ENCODE assay signal across 8 mouse cellular contexts in genomic region chr5:23922516-23923291, GRCm38 (mm10).
DNase-seq lines count a peak whose midpoint lies in the region; ATAC-seq and TF ChIP-seq lines count a peak whose summit lies in the region.
"Had no signal": no experiment of that assay in that cellular context is flagged by ENCODE, and none has a peak within 500 bp of the region (broad histone marks: within the 10 kb centered on the region; RNA-seq: fewer than 3 reads in every experiment).

No protein-coding gene starts in this region.

- H3K36me3 ChIP-seq in lung, postnatal 0 days (ENCODE audit: insufficient read depth, low read length): no peaks in the 10 kb centered on the region
- H3K36me3 ChIP-seq in heart, embryonic 12.5 days: no peaks in the 10 kb centered on the region
- no peaks in the 10 kb centered on the region for H3K36me3 ChIP-seq in liver, postnatal 0 days (replicated peaks; ENCODE audit: insufficient read depth, low read length)

- peak; percentile 8 for DNase-seq in lung, postnatal 0 days (ENCODE audit: low spot score)
- no peak for DNase-seq in lung, postnatal 14 days
- DNase-seq in liver, postnatal 0 days: peak; percentile 71
- DNase-seq in natural killer cell, adult 2 months (ENCODE audit: low spot score in 2 of 2): no peak
- DNase-seq in frontal cortex, postnatal 14 days (ENCODE audit: low spot score in 2 of 2): no peak
- no peak for DNase-seq in thymus, postnatal 14 days

- 59% methylated on average over 12 of the region's 12 CpGs for WGBS in lung, postnatal 0 days
- 35% methylated on average over 12 of the region's 12 CpGs for WGBS in heart, embryonic 12.5 days
- WGBS in liver, postnatal 0 days (ENCODE audit: insufficient replicate concordance): 48% methylated on average over 12 of the region's 12 CpGs

- H3K4me2 ChIP-seq in lung, postnatal 0 days (replicated peaks; ENCODE audit: low read depth, low read length): no peak overlapping the region
- peak overlapping the region; percentile 53 for H3K4me2 ChIP-seq in heart, embryonic 12.5 days
- H3K4me2 ChIP-seq in liver, postnatal 0 days (ENCODE audit: low read depth, low read length): peak overlapping the region; percentile 44

- no peak for TF ChIP-seq CTCF in lung, postnatal 0 days (IDR thresholded peaks at IDR 0.05)
- no peak for TF ChIP-seq CTCF in liver, postnatal 0 days (IDR thresholded peaks at IDR 0.05; ENCODE audit: low read depth)

- no peaks in the 10 kb centered on the region for H3K9me3 ChIP-seq in lung, postnatal 0 days (ENCODE audit: low read length)
- H3K9me3 ChIP-seq in heart, embryonic 12.5 days (replicated peaks): no peaks in the 10 kb centered on the region
- no peaks in the 10 kb centered on the region for H3K9me3 ChIP-seq in liver, postnatal 0 days (ENCODE audit: low read length)

- H3K4me1 ChIP-seq in lung, postnatal 0 days (ENCODE audit: insufficient read depth, low read depth, low read length): 0 out of 2 replicates have a peak, but pooled peaks cover 4% of the 10 kb centered on the region
- H3K4me1 ChIP-seq in heart, embryonic 12.5 days (replicated peaks): peaks cover 33% of the 10 kb centered on the region
- H3K4me1 ChIP-seq in liver, postnatal 0 days (ENCODE audit: insufficient read depth): peaks cover 21% of the 10 kb centered on the region

- TF ChIP-seq EP300 in lung, postnatal 0 days (IDR thresholded peaks at IDR 0.05): no peak
- peak; percentile 100 for TF ChIP-seq EP300 in liver, postnatal 0 days (IDR thresholded peaks at IDR 0.05; ENCODE audit: low read depth)

- no peak overlapping the region for H3K27ac ChIP-seq in lung, postnatal 0 days (ENCODE audit: low read length)
- peak overlapping the region; percentile 90 for H3K27ac ChIP-seq in heart, embryonic 12.5 days (ENCODE audit: poor library complexity, severe bottlenecking)
- H3K27ac ChIP-seq in liver, postnatal 0 days (ENCODE audit: low read depth): peak overlapping the region; percentile 99
- H3K27ac ChIP-seq: layer of hippocampus, adult 2 months had no signal

- no peak overlapping the region for H3K4me3 ChIP-seq in lung, postnatal 0 days (ENCODE audit: low read depth, low read length)
- peak overlapping the region; percentile 4; the same call in 1 of the 2 replicates for H3K4me3 ChIP-seq in heart, embryonic 12.5 days
- peak overlapping the region; percentile 38 for H3K4me3 ChIP-seq in liver, postnatal 0 days (ENCODE audit: low read depth, low read length)
- H3K4me3 ChIP-seq: layer of hippocampus, adult 2 months had no signal

- no peaks in the 10 kb centered on the region for H3K27me3 ChIP-seq in lung, postnatal 0 days (replicated peaks; ENCODE audit: insufficient read depth, low read length)
- H3K27me3 ChIP-seq in heart, embryonic 12.5 days (replicated peaks): no peaks in the 10 kb centered on the region
- H3K27me3 ChIP-seq in liver, postnatal 0 days (ENCODE audit: insufficient read depth, low read length): no peaks in the 10 kb centered on the region

- H3K9ac ChIP-seq in lung, postnatal 0 days (replicated peaks; ENCODE audit: low read depth): no peak overlapping the region
- H3K9ac ChIP-seq in heart, embryonic 12.5 days: 0 out of 2 replicates have a peak overlapping the region, but pooled peaks have one; percentile 39
- peak overlapping the region; percentile 71 for H3K9ac ChIP-seq in liver, postnatal 0 days (replicated peaks)

- peak; percentile 66 for ATAC-seq in lung, postnatal 0 days
- peak; percentile 93 for ATAC-seq in heart, embryonic 12.5 days (ENCODE audit: insufficient number of reproducible peaks, low FRiP score)
- peak; percentile 91 for ATAC-seq in liver, postnatal 0 days

Comparison
In these comparisons a context has a peak if more than half of its experiments do, and no peak if none do; other contexts are left out.
1. DNase-seq: peak in lung, postnatal 0 days (single experiment) and liver, postnatal 0 days (single experiment); none in lung, postnatal 14 days (single experiment), natural killer cell, adult 2 months (0 of 2), frontal cortex, postnatal 14 days (0 of 2) and thymus, postnatal 14 days (single experiment).
2. Peak in every context shown above with its lines, with median percentiles within 50 percentile points of each other: ATAC-seq.